Mouse (Mus musculus) MEL (cell line): Measurements from ENCODE around the gene March6. TPM values are rescaled to one million over a fixed set of nuclear protein-coding genes. Genes with fewer than 3 reads are reported as not detected.

ENCODE experiments used
- DNase-seq: peaks from one replicate; pipeline ENCODE4 v3.0.0; 2011; ENCODE audit warnings: low read depth, low spot score
- H3K27ac ChIP-seq: 2 replicates; pipeline ENCODE4 v1.5.1; 2012; ENCODE audit warnings: low read depth, mild to moderate bottlenecking, control low read depth, low read length, moderate library complexity; ENCODE audit not compliant: control insufficient read depth
- H3K27me3 ChIP-seq, 2 experiments: fragments of 150-350 bp in 1 of 2; sonication (generic) in 1 of 2; 2 replicates each; pipeline ENCODE4 v1.6.1; 2012; ENCODE audit warnings: low read length in 2 of 2, mild to moderate bottlenecking in 2 of 2, improper control_type of control experiment in 1 of 2, moderate library complexity in 1 of 2; ENCODE audit not compliant: insufficient read depth in 2 of 2, control insufficient read depth in 1 of 2
- H3K36me3 ChIP-seq, 2 experiments: 2 replicates each; pipeline ENCODE4 v1.6.1; 2012 to 2014; ENCODE audit warnings: low read length in 2 of 2, improper control_type of control experiment in 1 of 2, inconsistent platforms in 1 of 2, mild to moderate bottlenecking in 1 of 2; ENCODE audit not compliant: insufficient read depth in 2 of 2, control insufficient read depth in 1 of 2
- H3K4me1 ChIP-seq, 2 experiments: fragments of 150-350 bp in 1 of 2; sonication (generic) in 1 of 2; 2 replicates each; pipeline ENCODE4 v1.6.1; 2012; ENCODE audit warnings: low read length in 2 of 2, improper control_type of control experiment in 1 of 2, mild to moderate bottlenecking in 1 of 2; ENCODE audit not compliant: insufficient read depth in 2 of 2, control insufficient read depth in 1 of 2
- H3K4me3 ChIP-seq, 2 experiments: fragments of 150-350 bp in 1 of 2; sonication (generic) in 1 of 2; 2 replicates each; pipeline ENCODE4 v1.5.1; 2012; ENCODE audit warnings: low read depth in 2 of 2, low read length in 2 of 2, mild to moderate bottlenecking in 2 of 2, moderate library complexity in 2 of 2, control low read depth in 1 of 2, improper control_type of control experiment in 1 of 2; ENCODE audit not compliant: control insufficient read depth in 1 of 2, insufficient read depth in 1 of 2
- H3K79me2 ChIP-seq: 2 replicates; pipeline ENCODE4 v1.6.1; 2012; ENCODE audit warnings: mild to moderate bottlenecking, low read length, moderate library complexity; ENCODE audit not compliant: control insufficient read depth, poor library complexity, insufficient read depth
- H3K9ac ChIP-seq: 2 replicates; pipeline ENCODE4 v1.6.1; 2012; ENCODE audit warnings: low read depth, mild to moderate bottlenecking, control low read depth, low read length, moderate library complexity; ENCODE audit not compliant: control insufficient read depth, poor library complexity, severe bottlenecking
- H3K9me3 ChIP-seq: fragments of 150-350 bp; sonication (generic); replicated peaks from 2 replicates; pipeline ENCODE4 v1.6.1; 2012; ENCODE audit warnings: mild to moderate bottlenecking, low read length, improper control_type of control experiment, moderate library complexity; ENCODE audit not compliant: insufficient read depth
- CHD1 ChIP-seq: IDR thresholded peaks from 2 replicates; pipeline ENCODE4 v1.6.1; 2012; ENCODE audit warnings: low read depth, mild to moderate bottlenecking, inconsistent platforms, low read length, improper control_type of control experiment
- E2F4 ChIP-seq: IDR thresholded peaks from 2 replicates; pipeline ENCODE4 v1.6.1; 2011; ENCODE audit warnings: low read depth, low read length, improper control_type of control experiment, borderline replicate concordance
- EP300 ChIP-seq, 2 experiments: IDR thresholded peaks; 2 replicates each; pipeline ENCODE4 v1.6.1; 2011; ENCODE audit warnings: improper control_type of control experiment in 2 of 2, low read length in 2 of 2, low read depth in 1 of 2, mild to moderate bottlenecking in 1 of 2
- GATA1 ChIP-seq: IDR thresholded peaks from 2 replicates; pipeline ENCODE4 v1.6.1; 2011; ENCODE audit warnings: low read depth, low read length, improper control_type of control experiment
- HCFC1 ChIP-seq: IDR thresholded peaks from 2 replicates; pipeline ENCODE4 v1.6.1; 2012; ENCODE audit warnings: low read depth, mild to moderate bottlenecking, inconsistent platforms, low read length, improper control_type of control experiment, moderate library complexity
- MYB ChIP-seq: IDR thresholded peaks from 2 replicates; pipeline ENCODE4 v1.6.1; 2011; ENCODE audit warnings: mild to moderate bottlenecking, low read depth, low read length, improper control_type of control experiment
- NRF1 ChIP-seq: IDR thresholded peaks from 2 replicates; pipeline ENCODE4 v1.6.1; 2014; ENCODE audit warnings: low read depth, mild to moderate bottlenecking, inconsistent platforms, low read length, improper control_type of control experiment, moderate library complexity; ENCODE audit not compliant: poor library complexity, insufficient read depth, severe bottlenecking
- POLR2A ChIP-seq, 2 experiments: IDR thresholded peaks; 2 replicates each; pipeline ENCODE4 v1.6.1; 2011 to 2012; ENCODE audit warnings: low read length in 2 of 2, mild to moderate bottlenecking in 2 of 2, control low read depth in 1 of 2, improper control_type of control experiment in 1 of 2, low read depth in 1 of 2, moderate library complexity in 1 of 2; ENCODE audit not compliant: control insufficient read depth in 1 of 2, insufficient read depth in 1 of 2, poor library complexity in 1 of 2
- POLR2AphosphoS2 ChIP-seq: IDR thresholded peaks from 2 replicates; pipeline ENCODE4 v1.6.1; 2011; ENCODE audit warnings: low read length, improper control_type of control experiment
- POLR2AphosphoS5 ChIP-seq: IDR thresholded peaks from 2 replicates; pipeline ENCODE4 v1.6.1; 2012; ENCODE audit warnings: low read depth, borderline replicate concordance, mild to moderate bottlenecking, inconsistent platforms, low read length, moderate library complexity, mixed read lengths
- RAD21 ChIP-seq: IDR thresholded peaks from 2 replicates; pipeline ENCODE4 v1.6.1; 2011; ENCODE audit warnings: mild to moderate bottlenecking, low read depth, low read length, improper control_type of control experiment
- SIN3A ChIP-seq: IDR thresholded peaks from 2 replicates; pipeline ENCODE4 v1.6.1; 2012; ENCODE audit warnings: low read length, improper control_type of control experiment, inconsistent platforms
- USF1 ChIP-seq: IDR thresholded peaks from 2 replicates; pipeline ENCODE4 v1.6.1; 2014; ENCODE audit warnings: low read depth, mild to moderate bottlenecking, inconsistent platforms, low read length, improper control_type of control experiment, moderate library complexity
- USF2 ChIP-seq, 2 experiments: IDR thresholded peaks; 2 replicates each; pipeline ENCODE4 v1.6.1; 2011 to 2012; ENCODE audit warnings: improper control_type of control experiment in 2 of 2, low read length in 2 of 2, borderline replicate concordance in 1 of 2, inconsistent platforms in 1 of 2, low read depth in 1 of 2, mild to moderate bottlenecking in 1 of 2; ENCODE audit not compliant: insufficient read depth in 1 of 2
- ZC3H11A ChIP-seq: IDR thresholded peaks from 2 replicates; pipeline ENCODE4 v1.6.1; 2012; ENCODE audit warnings: low read depth, mild to moderate bottlenecking, inconsistent platforms, low read length, improper control_type of control experiment
- ZNF384 ChIP-seq: IDR thresholded peaks from 2 replicates; pipeline ENCODE4 v1.6.1; 2012; ENCODE audit warnings: low read depth, mild to moderate bottlenecking, inconsistent platforms, low read length, improper control_type of control experiment
- polyA plus RNA-seq, 2 experiments: library from polyadenylated mRNA; stranded (reverse) in 1 of 2; unstranded in 1 of 2; fragments of >175 nt in 1 of 2; fragments of >200 nt in 1 of 2; gene quantifications; 2 replicates each; pipeline versions ENCODE4 v1.2.1 to v1.2.4; 2012; ENCODE audit warnings: low replicate concordance in 2 of 2, low read depth in 1 of 2; ENCODE audit not compliant: insufficient read length in 2 of 2, insufficient read depth in 1 of 2, missing spikeins in 1 of 2
- total RNA-seq: library from RNA; depleted of rRNA; stranded (reverse); fragments of 300-350 nt; gene quantifications from 2 replicates; pipeline ENCODE4 v1.2.3, GENCODE M21; 2012

The March6 gene
- total and polyA plus RNA-seq, 3 experiments, result 37.9 to 114 (median 62.5) TPM

GRCm38 (mm10) chr15:31476678-31477077 lies 54.2 kb downstream of the March6 start:
- no peak for DNase-seq
- TF ChIP-seq CHD1 (no peak), USF2 (IDR thresholded peaks at IDR 0.05; ENCODE audit: borderline replicate concordance in 1 of 2, insufficient read depth in 1 of 2, low read depth in 1 of 2, low read length in 2 of 2) (no peak), NRF1 (no peak)
- H3K36me3 ChIP-seq, result peaks cover 2 to 52% of the 10 kb centered on the region in 2 experiments
- no peak overlapping the region for H3K4me3 ChIP-seq
- no peaks in the 10 kb centered on the region for H3K27me3 ChIP-seq
- H3K4me1 ChIP-seq, result no peaks in the 10 kb centered on the region
- no peaks in the 10 kb centered on the region for H3K9me3 ChIP-seq
- no peak overlapping the region for H3K9ac ChIP-seq
- no peak overlapping the region for H3K27ac ChIP-seq
- no peaks in the 10 kb centered on the region for H3K79me2 ChIP-seq

GRCm38 (mm10) chr15:31472645-31473574 lies 57.9 kb downstream of the March6 start:
- DNase-seq, result no peak
- no peaks in the 10 kb centered on the region for H3K27me3 ChIP-seq

GRCm38 (mm10) chr15:31471529-31471928 lies 59.3 kb downstream of the March6 start:
- H3K9me3 ChIP-seq, result no peaks in the 10 kb centered on the region

More at GRCm38 (mm10) chr15:31472645-31473574, 57.9 kb downstream of the March6 start:
- Histone ChIP-seq H3K36me3 (peaks cover 12 to 48% of the 10 kb centered on the region in 2 experiments), H3K4me3 (no peak overlapping the region), H3K9ac (no peak overlapping the region), H3K79me2 (no peaks in the 10 kb centered on the region), H3K27ac (no peak overlapping the region), H3K9me3 (no peaks in the 10 kb centered on the region), H3K4me1 (peaks cover 4 to 9% of the 10 kb centered on the region in 2 experiments; a peak in 1 of 4 replicates)
- no peak for TF ChIP-seq POLR2A (IDR thresholded peaks at IDR 0.05; ENCODE audit: control insufficient read depth in 1 of 2, insufficient read depth in 1 of 2, low read depth in 1 of 2, low read length in 2 of 2, poor library complexity in 1 of 2)
- TF ChIP-seq ZNF384, result peak; percentile 69; the same call in 1 of the 2 replicates
- TF ChIP-seq NRF1, result no peak

More at GRCm38 (mm10) chr15:31471529-31471928, 59.3 kb downstream of the March6 start:
- H3K4me3 ChIP-seq, result no peak overlapping the region
- no peak overlapping the region for H3K9ac ChIP-seq
- no peak overlapping the region for H3K27ac ChIP-seq
- DNase-seq, result no peak
- TF ChIP-seq ZNF384, result no peak
- no peak for TF ChIP-seq POLR2A (IDR thresholded peaks at IDR 0.05; ENCODE audit: control insufficient read depth in 1 of 2, insufficient read depth in 1 of 2, low read depth in 1 of 2, low read length in 2 of 2, poor library complexity in 1 of 2)
- TF ChIP-seq E2F4, result no peak
- no peak for TF ChIP-seq MYB
- no peak for TF ChIP-seq EP300 (IDR thresholded peaks at IDR 0.05; ENCODE audit: low read depth in 1 of 2, low read length in 2 of 2)
- no peak for TF ChIP-seq USF1
- TF ChIP-seq POLR2AphosphoS2, result no peak
- TF ChIP-seq GATA1, result no peak
- TF ChIP-seq HCFC1, result no peak
- TF ChIP-seq RAD21, result no peak
- no peak for TF ChIP-seq POLR2AphosphoS5
- TF ChIP-seq ZC3H11A, result no peak
- TF ChIP-seq SIN3A, result no peak
- peaks cover 10 to 15% of the 10 kb centered on the region in 2 experiments for H3K4me1 ChIP-seq
- H3K36me3 ChIP-seq, result peaks cover 22 to 49% of the 10 kb centered on the region in 2 experiments
- no peaks in the 10 kb centered on the region for H3K27me3 ChIP-seq
- no peaks in the 10 kb centered on the region for H3K79me2 ChIP-seq
